Mouse (Mus musculus) midbrain, embryonic 12.5 days (tissue): Measurements from ENCODE around the gene Vmn1r3. TPM values are rescaled to one million over a fixed set of nuclear protein-coding genes. Genes with fewer than 3 reads are reported as not detected.
"Not testable (repeated sequence)": the region's sequence is repeated elsewhere in the genome, so short reads cannot be mapped to it uniquely, and the experiment has no call there.

ENCODE experiments used
- ATAC-seq: fragments of 200-750 bp; cut with Nextera tagmentation; 2 replicates; pipeline ENCODE4 v1.8.0; 2017; ENCODE audit warnings: low read depth, moderate TSS enrichment, moderate library complexity; ENCODE audit not compliant: low FRiP score
- H3K27ac ChIP-seq: fragments of 300-500 bp; sonication (generic); replicated peaks from 2 replicates; pipeline ENCODE4 v1.5.1; 2016; ENCODE audit warnings: mild to moderate bottlenecking
- H3K27me3 ChIP-seq: fragments of 300-500 bp; sonication (generic); 2 replicates; pipeline ENCODE4 v1.6.1; 2016; ENCODE audit warnings: mild to moderate bottlenecking
- H3K36me3 ChIP-seq: fragments of 300-500 bp; sonication (generic); 2 replicates; pipeline ENCODE4 v1.6.1; 2016
- H3K4me1 ChIP-seq: fragments of 300-500 bp; sonication (generic); 2 replicates; pipeline ENCODE4 v1.6.1; 2016
- H3K4me2 ChIP-seq: fragments of 300-500 bp; sonication (generic); replicated peaks from 2 replicates; pipeline ENCODE4 v1.6.1; 2016; ENCODE audit warnings: mild to moderate bottlenecking, moderate library complexity
- H3K4me3 ChIP-seq: fragments of 300-500 bp; sonication (generic); 2 replicates; pipeline ENCODE4 v1.5.1; 2016; ENCODE audit warnings: mild to moderate bottlenecking
- H3K9ac ChIP-seq: fragments of 300-500 bp; sonication (generic); replicated peaks from 2 replicates; pipeline ENCODE4 v1.6.1; 2016; ENCODE audit warnings: mild to moderate bottlenecking, moderate library complexity
- H3K9me3 ChIP-seq: fragments of 300-500 bp; sonication (generic); 2 replicates; pipeline ENCODE4 v1.6.1; 2016; ENCODE audit warnings: mild to moderate bottlenecking
- WGBS: fragments of 180-500 bp; shearing (Covaris S2); methylation state at CpG from one replicate; pipeline ENCODE4 v1.1.7; 2016; 5-methylcytosine and 5-hydroxymethylcytosine counted together
- polyA plus RNA-seq: library from polyadenylated mRNA; unstranded; fragments of >200 nt; fragmentation: Nextera tagmentation; extraction: Ambion mirVana; gene quantifications from 2 replicates; pipeline ENCODE4 v1.2.1, GENCODE M21; 2016

Vmn1r3 gene
- polyA plus RNA-seq, 1 experiment from 2014 or later = not detected

DNA sequence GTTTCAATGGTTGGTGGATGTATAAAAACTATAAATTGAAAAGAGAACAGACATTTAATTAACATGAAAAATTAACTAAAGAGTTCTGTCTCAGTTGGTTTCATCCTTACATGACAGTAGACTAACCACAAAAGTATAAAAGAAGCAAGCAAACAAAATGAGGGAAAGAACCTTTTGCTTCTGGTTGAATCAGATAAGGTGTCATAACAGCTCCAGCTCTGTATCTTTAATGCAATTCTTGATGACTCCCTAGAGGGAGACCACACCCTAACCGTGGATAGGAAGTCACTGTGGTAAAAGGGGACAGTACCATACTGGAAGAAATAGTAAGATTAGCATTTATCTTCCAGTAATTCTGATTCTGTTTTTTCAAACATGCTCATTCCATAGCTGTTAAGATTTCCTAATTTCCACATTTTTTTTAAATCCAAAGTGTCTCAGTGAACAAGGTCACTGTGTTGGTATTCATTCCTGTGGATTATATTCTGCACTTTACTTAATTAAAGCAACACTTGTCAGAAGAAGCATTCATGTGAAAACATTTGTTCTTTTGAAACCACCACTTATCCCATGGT, 24.6 kb upstream of the Vmn1r3 start:
- H3K4me2 ChIP-seq, H3K4me1 ChIP-seq, H3K36me3 ChIP-seq, H3K27me3 ChIP-seq, ATAC-seq, H3K27ac ChIP-seq, H3K9ac ChIP-seq, H3K4me3 ChIP-seq, H3K9me3 ChIP-seq: not testable (repeated sequence)
- WGBS = 63% methylated on average over 1 of the region's 1 CpGs

DNA sequence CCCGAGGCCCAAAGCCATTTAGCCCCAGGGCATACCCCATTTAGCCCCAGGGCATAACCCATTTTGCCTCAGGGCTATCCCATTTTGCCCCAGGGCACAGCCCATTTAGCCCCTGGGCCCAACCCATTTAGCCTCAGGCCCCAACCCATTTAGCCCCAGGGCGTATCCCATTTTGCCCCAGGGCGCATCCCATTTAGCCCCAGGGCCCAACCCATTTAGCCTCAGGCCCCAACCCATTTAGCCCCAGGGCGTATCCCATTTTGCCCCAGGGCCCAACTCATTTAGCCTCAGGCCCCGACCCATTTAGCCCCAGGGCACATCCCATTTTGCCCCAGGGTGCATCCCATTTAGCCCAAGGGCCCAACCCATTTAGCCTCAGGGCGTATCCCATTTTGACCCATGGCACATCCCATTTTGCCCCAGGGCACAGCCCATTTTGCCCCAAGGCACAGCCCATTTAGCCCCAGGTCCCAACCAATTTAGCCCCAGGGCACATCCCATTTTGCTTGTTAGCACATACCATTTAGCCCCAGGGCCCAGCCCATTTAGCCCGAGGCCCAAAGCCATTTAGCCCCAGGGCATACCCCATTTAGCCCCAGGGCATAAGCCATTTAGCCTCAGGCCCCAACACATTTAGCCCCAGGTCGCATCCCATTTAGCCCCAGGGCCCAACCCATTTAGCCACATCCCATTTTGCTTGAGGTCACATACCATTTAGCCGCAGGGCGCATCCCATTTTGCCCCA, 8.2 kb downstream of the Vmn1r3 start:
- 86% methylated on average over 10 of the region's 10 CpGs for WGBS
- peaks cover 58% of the 10 kb centered on the region for H3K9me3 ChIP-seq

DNA sequence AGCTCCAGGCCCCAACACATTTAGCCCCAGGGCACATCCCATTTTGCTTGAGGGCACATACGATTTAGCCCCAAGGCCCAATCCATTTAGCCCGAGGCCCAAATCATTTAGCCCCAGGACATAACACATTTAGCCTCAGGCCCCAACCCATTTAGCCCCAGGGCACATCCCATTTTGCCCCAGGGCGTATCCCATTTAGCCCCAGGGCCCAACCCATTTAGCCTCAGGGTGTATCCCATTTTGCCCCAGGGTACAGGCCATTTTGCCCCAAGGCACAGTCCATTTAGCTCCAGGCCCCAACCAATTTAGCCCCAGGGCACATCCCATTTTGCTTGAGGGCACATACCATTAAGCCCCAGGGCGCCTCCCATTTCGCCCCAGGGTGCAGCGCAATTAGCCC, 9.0 kb downstream of the Vmn1r3 start:
- not testable (repeated sequence) for H3K4me3 ChIP-seq, H3K36me3 ChIP-seq, H3K4me1 ChIP-seq, H3K27ac ChIP-seq, H3K9ac ChIP-seq, ATAC-seq, H3K27me3 ChIP-seq, H3K4me2 ChIP-seq
- peaks cover 55% of the 10 kb centered on the region for H3K9me3 ChIP-seq
- 86% methylated on average over 6 of the region's 6 CpGs for WGBS

More for the DNA sequence above, 8.2 kb downstream of the Vmn1r3 start:
- H3K4me1 ChIP-seq, H3K4me3 ChIP-seq, H3K9ac ChIP-seq, H3K4me2 ChIP-seq, H3K27ac ChIP-seq, H3K36me3 ChIP-seq, ATAC-seq, H3K27me3 ChIP-seq: not testable (repeated sequence)

DNA sequence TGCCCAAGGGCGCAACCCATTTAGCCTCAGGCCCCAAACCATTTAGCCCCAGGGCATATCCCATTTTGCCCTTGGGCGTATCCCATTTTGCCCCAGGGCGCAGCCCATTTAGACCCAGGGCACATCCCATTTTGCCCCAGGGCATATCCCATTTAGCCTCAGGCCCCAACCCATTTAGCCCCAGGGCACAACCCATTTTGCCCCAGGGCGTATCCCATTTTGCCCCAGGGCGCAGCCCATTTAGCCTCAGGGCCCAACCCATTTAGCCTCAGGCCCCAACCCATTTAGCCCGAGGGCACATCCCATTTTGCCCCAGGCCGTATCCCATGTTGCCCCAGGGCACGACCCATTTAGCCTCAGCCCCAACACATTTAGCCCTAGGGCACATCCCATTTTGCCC, 9.4 kb downstream of the Vmn1r3 start:
- H3K4me1 ChIP-seq, H3K27ac ChIP-seq, H3K27me3 ChIP-seq, H3K4me2 ChIP-seq, H3K4me3 ChIP-seq, ATAC-seq, H3K9ac ChIP-seq, H3K36me3 ChIP-seq: not testable (repeated sequence)
- WGBS = 89% methylated on average over 7 of the region's 8 CpGs
- peaks cover 51% of the 10 kb centered on the region for H3K9me3 ChIP-seq

DNA sequence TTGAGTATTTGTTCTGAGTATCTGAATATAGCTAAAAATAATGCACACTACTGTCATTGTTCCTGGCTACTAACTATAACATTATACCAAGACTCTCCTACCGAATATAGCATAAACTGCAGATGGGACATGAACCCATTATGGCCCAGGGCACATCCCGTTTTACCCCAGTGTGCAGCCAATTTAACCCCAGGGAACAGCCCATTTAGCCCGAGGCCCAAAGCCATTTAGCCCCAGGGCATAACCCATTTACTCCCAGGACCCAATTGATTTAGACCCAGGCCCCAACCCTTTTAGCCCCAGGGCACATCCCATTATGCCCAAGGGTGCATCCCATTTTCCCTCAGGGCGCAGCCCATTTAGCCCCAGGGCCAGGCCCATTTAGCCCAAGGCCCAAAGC, 10.6 kb downstream of the Vmn1r3 start:
- not testable (repeated sequence) for H3K4me3 ChIP-seq, H3K27ac ChIP-seq, H3K4me2 ChIP-seq, H3K36me3 ChIP-seq, H3K27me3 ChIP-seq, H3K4me1 ChIP-seq, H3K9ac ChIP-seq
- peak; percentile 47; the same call in 1 of the 2 replicates for ATAC-seq
- WGBS = 70% methylated on average over 4 of the region's 4 CpGs
- peaks cover 40% of the 10 kb centered on the region for H3K9me3 ChIP-seq

DNA sequence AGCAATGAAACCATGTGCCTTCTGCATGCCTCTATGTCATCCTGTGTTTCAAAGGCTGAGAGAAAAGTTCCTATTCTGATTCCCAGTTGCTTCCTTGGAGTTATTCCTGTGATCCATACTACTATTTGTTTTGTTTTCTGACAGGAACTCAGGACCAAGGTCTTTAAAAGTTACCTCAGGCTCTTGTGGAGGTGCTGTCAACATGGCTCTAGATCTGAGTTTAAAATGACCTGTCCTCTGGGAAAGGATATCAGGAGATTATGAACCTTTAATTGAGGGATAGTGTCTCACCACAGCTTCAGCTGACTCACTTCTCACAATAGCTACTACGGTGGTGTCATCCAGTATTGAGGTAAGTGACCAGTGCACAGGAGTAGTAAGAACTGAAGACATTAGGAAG, 18.1 kb downstream of the Vmn1r3 start, which contains the start of gene Vmn1r2:
TSS of gene Vmn1r2 (plus strand) at position 301 of the 400 bp plus-strand sequence.
- WGBS = no CpG with 5 or more reads among the region's 1 CpGs
- not testable (repeated sequence) for H3K4me1 ChIP-seq, H3K9ac ChIP-seq, H3K27me3 ChIP-seq, ATAC-seq, H3K4me2 ChIP-seq, H3K4me3 ChIP-seq, H3K27ac ChIP-seq, H3K36me3 ChIP-seq
- peaks cover 21% of the 10 kb centered on the region for H3K9me3 ChIP-seq

DNA sequence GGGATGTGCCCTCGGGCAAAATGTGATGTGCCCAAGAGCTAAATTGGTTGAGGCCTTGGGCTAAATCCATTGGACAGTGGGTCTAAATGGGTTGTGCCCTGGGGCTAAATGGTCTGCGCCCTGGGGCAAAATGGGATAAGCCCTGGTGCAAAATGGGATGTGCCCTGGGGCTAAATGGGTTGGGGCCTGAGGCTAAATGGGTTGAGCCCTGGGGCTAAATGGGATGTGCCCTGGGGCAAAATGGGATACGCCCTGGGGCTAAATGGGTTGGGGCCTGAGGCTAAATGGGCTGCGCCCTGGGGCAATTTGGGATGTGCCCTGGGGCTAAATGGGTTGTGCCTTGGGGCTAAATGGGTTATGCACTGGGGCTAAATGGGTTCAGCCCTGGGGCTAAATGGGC, 20.1 kb downstream of the Vmn1r3 start:
- no peak overlapping the region for H3K4me3 ChIP-seq
- H3K9ac ChIP-seq = no peak overlapping the region
- no peak for ATAC-seq
- no peak overlapping the region for H3K27ac ChIP-seq
- no peaks in the 10 kb centered on the region for H3K4me1 ChIP-seq
- H3K27me3 ChIP-seq = no peaks in the 10 kb centered on the region
- peaks cover 21% of the 10 kb centered on the region for H3K9me3 ChIP-seq
- 90% methylated on average over 4 of the region's 4 CpGs for WGBS
- H3K4me2 ChIP-seq = no peak overlapping the region
- no peaks in the 10 kb centered on the region for H3K36me3 ChIP-seq

DNA sequence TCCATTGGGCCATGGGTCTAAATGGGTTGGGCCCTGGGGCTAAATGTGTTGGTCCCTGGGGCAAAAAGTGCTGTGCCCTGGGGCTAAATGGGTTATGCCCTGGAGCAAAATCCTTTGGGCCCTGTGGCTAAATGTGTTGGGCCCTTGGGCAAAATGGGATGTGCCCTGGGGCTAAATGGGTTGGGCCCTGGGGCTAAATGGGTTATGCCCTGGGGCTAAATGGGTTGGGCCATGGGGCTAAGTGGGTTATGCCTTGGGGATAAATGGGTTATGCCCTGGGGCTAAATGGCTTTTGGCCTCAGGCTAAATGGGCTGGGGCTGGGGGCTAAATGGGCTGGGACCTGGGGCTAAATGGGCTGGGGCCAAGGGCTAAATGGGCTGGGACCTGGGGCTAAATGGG, 20.7 kb downstream of the Vmn1r3 start:
- not testable (repeated sequence) for H3K27me3 ChIP-seq, H3K36me3 ChIP-seq, ATAC-seq, H3K4me1 ChIP-seq, H3K27ac ChIP-seq, H3K4me3 ChIP-seq, H3K9ac ChIP-seq, H3K4me2 ChIP-seq
- peaks cover 21% of the 10 kb centered on the region for H3K9me3 ChIP-seq

DNA sequence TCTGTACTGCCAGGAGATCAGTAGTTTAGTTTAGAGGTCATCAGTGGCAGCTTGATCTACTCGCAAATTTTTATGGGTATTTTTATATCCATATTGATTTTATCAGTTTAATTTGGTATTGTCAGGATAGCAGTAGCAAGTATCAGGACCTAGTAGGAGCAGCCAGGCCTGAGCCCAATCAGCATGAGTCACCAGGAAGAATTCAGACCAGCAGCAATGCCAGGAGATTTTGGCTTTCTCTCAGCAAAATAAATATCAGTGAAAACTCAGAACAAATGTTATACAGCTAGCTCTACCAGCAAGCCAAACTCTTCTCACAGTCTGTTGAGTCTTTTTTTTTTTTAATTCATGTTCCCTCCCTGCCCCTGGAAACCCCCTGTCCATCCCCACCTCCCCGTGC, 31.8 kb downstream of the Vmn1r3 start:
- H3K9me3 ChIP-seq, H3K36me3 ChIP-seq, H3K4me2 ChIP-seq, H3K9ac ChIP-seq, H3K4me3 ChIP-seq, H3K4me1 ChIP-seq, ATAC-seq, H3K27me3 ChIP-seq, H3K27ac ChIP-seq: not testable (repeated sequence)
- 83% methylated on average over 2 of the region's 2 CpGs for WGBS

DNA sequence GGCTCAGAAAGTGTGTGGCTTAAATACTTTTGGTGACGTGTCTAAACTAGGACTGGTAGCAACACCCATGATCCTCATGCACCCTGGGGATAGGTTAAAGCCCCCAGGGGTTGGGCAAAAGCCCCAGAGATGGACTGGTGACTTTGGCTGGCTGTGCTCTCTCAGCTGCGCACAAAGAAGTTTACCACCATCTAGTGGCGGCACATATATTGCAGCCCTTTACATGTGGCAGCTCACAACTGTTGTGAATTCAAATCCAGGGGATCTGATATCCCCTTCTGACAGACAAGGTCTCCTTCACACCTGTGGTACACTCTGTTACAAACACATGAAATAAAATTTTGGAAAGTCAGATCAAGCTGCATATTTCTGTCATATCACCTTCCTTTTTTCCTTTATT, 37.2 kb downstream of the Vmn1r3 start:
- not testable (repeated sequence) for ATAC-seq, H3K36me3 ChIP-seq, H3K4me3 ChIP-seq, H3K4me1 ChIP-seq, H3K9ac ChIP-seq, H3K4me2 ChIP-seq, H3K27me3 ChIP-seq, H3K27ac ChIP-seq, H3K9me3 ChIP-seq
- 40% methylated on average over 1 of the region's 3 CpGs for WGBS
